Mouse (Mus musculus) liver, adult 2 months (tissue): ENCODE measurements around the gene Tmem108.

Source experiments
- CTCF ChIP-seq: fragments of 200-500 bp; IDR thresholded peaks from 2 replicates; pipeline ENCODE4 v1.5.1; 2011; ENCODE audit warnings: low read depth, low read length, control low read depth
- POLR2A ChIP-seq: fragments of 200-500 bp; IDR thresholded peaks from 2 replicates; pipeline ENCODE4 v1.6.1; 2011; ENCODE audit warnings: low read length, control low read depth; ENCODE audit not compliant: insufficient read depth; ENCODE audit errors: extremely low read depth

- no peak for TF ChIP-seq CTCF
- no peak for TF ChIP-seq POLR2A
Observed at GRCm38 (mm10) chr9:103468911-103469310, 292.7 kb downstream of the Tmem108 start.
